Mouse (Mus musculus) liver, adult 2 months (tissue): ENCODE results near the gene Dlg2. TPM values are rescaled to one million over a fixed set of nuclear protein-coding genes. Genes with fewer than 3 reads are reported as not detected.

Source experiments
- DNase-seq: peaks from one replicate; pipeline ENCODE4 v3.0.0-alpha.2; 2011; ENCODE audit warnings: low read depth, low spot score; ENCODE audit errors: extremely low read depth
- H3K27ac ChIP-seq: fragments of 200-500 bp; replicated peaks from 2 replicates; pipeline ENCODE4 v1.5.1; 2012; ENCODE audit warnings: low read depth, mild to moderate bottlenecking, control low read depth, inconsistent platforms, low read length; ENCODE audit not compliant: insufficient read depth
- H3K27me3 ChIP-seq: fragments of 200-500 bp; 2 replicates; pipeline ENCODE4 v1.6.1; 2012; ENCODE audit warnings: mild to moderate bottlenecking, moderate library complexity, low read length, inconsistent platforms; ENCODE audit not compliant: control insufficient read depth, insufficient read depth
- H3K36me3 ChIP-seq: fragments of 200-500 bp; 2 replicates; pipeline ENCODE4 v1.6.1; 2012; ENCODE audit warnings: low read length, inconsistent platforms; ENCODE audit not compliant: control insufficient read depth, insufficient read depth
- H3K4me1 ChIP-seq: fragments of 200-500 bp; 2 replicates; pipeline ENCODE4 v1.6.1; 2011; ENCODE audit warnings: low read length; ENCODE audit not compliant: control insufficient read depth, insufficient read depth
- H3K4me3 ChIP-seq: fragments of 200-500 bp; 2 replicates; pipeline ENCODE4 v1.5.1; 2011; ENCODE audit warnings: low read depth, mild to moderate bottlenecking, control low read depth, low read length, moderate library complexity; ENCODE audit not compliant: insufficient read depth
- H3K79me2 ChIP-seq: fragments of 200-500 bp; 2 replicates; pipeline ENCODE4 v1.6.1; 2012; ENCODE audit warnings: inconsistent platforms, mild to moderate bottlenecking, low read length, moderate library complexity; ENCODE audit not compliant: control insufficient read depth, insufficient read depth
- H3K9ac ChIP-seq: fragments of 200-500 bp; 2 replicates; pipeline ENCODE4 v1.6.1; 2012; ENCODE audit warnings: low read depth, mild to moderate bottlenecking, control low read depth, inconsistent platforms, low read length
- CTCF ChIP-seq: fragments of 200-500 bp; IDR thresholded peaks from 2 replicates; pipeline ENCODE4 v1.5.1; 2011; ENCODE audit warnings: low read depth, low read length, control low read depth
- POLR2A ChIP-seq: fragments of 200-500 bp; IDR thresholded peaks from 2 replicates; pipeline ENCODE4 v1.6.1; 2011; ENCODE audit warnings: low read length, control low read depth; ENCODE audit not compliant: insufficient read depth; ENCODE audit errors: extremely low read depth
- WGBS: fragments of 180-500 bp; shearing (Covaris S2); methylation state at CpG from one replicate; pipeline ENCODE4 v1.1.7; 2018; 5-methylcytosine and 5-hydroxymethylcytosine counted together
- polyA plus RNA-seq: library from polyadenylated mRNA; depleted of rRNA; stranded (reverse); fragments of >200 nt; gene quantifications from 2 replicates; pipeline ENCODE4 v1.2.3, GENCODE M21; 2012
- total RNA-seq: library from RNA; depleted of rRNA; stranded (reverse); fragments of >200 nt; gene quantifications from 2 replicates; pipeline ENCODE4 v1.2.3, GENCODE M21; 2014

The Dlg2 gene
- total and polyA plus RNA-seq, 2 experiments = 0.65 TPM; not detected in 1

GRCm38 (mm10) chr7:91443913-91444312 is 967.4 kb downstream of the Dlg2 start:
- Histone ChIP-seq H3K4me1 (no peaks in the 10 kb centered on the region), H3K27me3 (no peaks in the 10 kb centered on the region), H3K9ac (no peak overlapping the region), H3K27ac (no peak overlapping the region), H3K36me3 (no peaks in the 10 kb centered on the region), H3K79me2 (no peaks in the 10 kb centered on the region), H3K4me3 (no peak overlapping the region)
- no peak for TF ChIP-seq POLR2A
- TF ChIP-seq CTCF = no peak
- 58% methylated on average over 3 of the region's 3 CpGs for WGBS
- no peak for DNase-seq

- Histone ChIP-seq H3K79me2 (no peaks in the 10 kb centered on the region), H3K27me3 (no peaks in the 10 kb centered on the region), H3K36me3 (no peaks in the 10 kb centered on the region), H3K9ac (no peak overlapping the region), H3K4me1 (no peaks in the 10 kb centered on the region), H3K4me3 (no peak overlapping the region), H3K27ac (no peak overlapping the region)
- WGBS = 64% methylated on average over 3 of the region's 3 CpGs
- no peak for TF ChIP-seq CTCF
- DNase-seq = no peak
These were observed 968.3 kb downstream of the Dlg2 start for GRCm38 (mm10) chr7:91444728-91445127.

- Histone ChIP-seq H3K9ac (no peak overlapping the region), H3K27ac (no peak overlapping the region), H3K79me2 (no peaks in the 10 kb centered on the region), H3K4me1 (no peaks in the 10 kb centered on the region), H3K36me3 (no peaks in the 10 kb centered on the region), H3K4me3 (no peak overlapping the region), H3K27me3 (no peaks in the 10 kb centered on the region)
- no peak for DNase-seq
- TF ChIP-seq CTCF (no peak), POLR2A (no peak)
- 6% methylated on average over 1 of the region's 1 CpGs for WGBS
These were observed 980.3 kb downstream of the Dlg2 start for GRCm38 (mm10) chr7:91456796-91457195.

GRCm38 (mm10) chr7:91457207-91457606 is 980.7 kb downstream of the Dlg2 start:
- Histone ChIP-seq H3K27ac (no peak overlapping the region), H3K36me3 (no peaks in the 10 kb centered on the region), H3K4me3 (no peak overlapping the region), H3K9ac (no peak overlapping the region), H3K4me1 (no peaks in the 10 kb centered on the region), H3K27me3 (no peaks in the 10 kb centered on the region), H3K79me2 (no peaks in the 10 kb centered on the region)
- 0% methylated on average over 1 of the region's 1 CpGs for WGBS
- peak; percentile 63 for TF ChIP-seq CTCF
- TF ChIP-seq POLR2A = no peak
- DNase-seq = peak; percentile 56

- H3K27ac ChIP-seq = no peak overlapping the region
- H3K36me3 ChIP-seq = no peaks in the 10 kb centered on the region
- no peak overlapping the region for H3K4me3 ChIP-seq
- DNase-seq = no peak
- H3K4me1 ChIP-seq = no peaks in the 10 kb centered on the region
- WGBS = 82% methylated on average over 3 of the region's 3 CpGs
- TF ChIP-seq CTCF (no peak), POLR2A (no peak)
- H3K9ac ChIP-seq = no peak overlapping the region
- no peaks in the 10 kb centered on the region for H3K27me3 ChIP-seq
- no peaks in the 10 kb centered on the region for H3K79me2 ChIP-seq
These were observed 984.9 kb downstream of the Dlg2 start for GRCm38 (mm10) chr7:91461352-91461751.

GRCm38 (mm10) chr7:91463256-91463655 is 986.8 kb downstream of the Dlg2 start:
- Histone ChIP-seq H3K4me1 (no peaks in the 10 kb centered on the region), H3K9ac (no peak overlapping the region), H3K27me3 (no peaks in the 10 kb centered on the region), H3K79me2 (no peaks in the 10 kb centered on the region), H3K27ac (no peak overlapping the region), H3K4me3 (no peak overlapping the region), H3K36me3 (no peaks in the 10 kb centered on the region)
- DNase-seq = no peak
- TF ChIP-seq CTCF (no peak), POLR2A (no peak)
- WGBS = 73% methylated on average over 7 of the region's 7 CpGs
